Mouse (Mus musculus) heart, embryonic 12.5 days (tissue): ENCODE measurements around the gene Gna12. TPM values are rescaled to one million over a fixed set of nuclear protein-coding genes. Genes with fewer than 3 reads are reported as not detected.

Experiments
- ATAC-seq: fragments of 200-750 bp; cut with Nextera tagmentation; 2 replicates; pipeline ENCODE4 v1.8.0; 2017; ENCODE audit warnings: moderate TSS enrichment, moderate library complexity; ENCODE audit not compliant: insufficient number of reproducible peaks, low FRiP score
- H3K27ac ChIP-seq: fragments of 300-500 bp; sonication (generic); 2 replicates; pipeline ENCODE4 v1.5.1; 2016; ENCODE audit warnings: mild to moderate bottlenecking, moderate library complexity; ENCODE audit not compliant: poor library complexity, severe bottlenecking
- H3K27me3 ChIP-seq: fragments of 300-500 bp; sonication (generic); replicated peaks from 2 replicates; pipeline ENCODE4 v1.6.1; 2016; ENCODE audit warnings: mild to moderate bottlenecking, moderate library complexity
- H3K36me3 ChIP-seq: fragments of 300-500 bp; sonication (generic); 2 replicates; pipeline ENCODE4 v1.6.1; 2016; ENCODE audit warnings: mild to moderate bottlenecking, moderate library complexity
- H3K4me1 ChIP-seq: fragments of 300-500 bp; sonication (generic); replicated peaks from 2 replicates; pipeline ENCODE4 v1.6.1; 2016; ENCODE audit warnings: mild to moderate bottlenecking
- H3K4me2 ChIP-seq: fragments of 300-500 bp; sonication (generic); 2 replicates; pipeline ENCODE4 v1.6.1; 2016; ENCODE audit warnings: mild to moderate bottlenecking, moderate library complexity
- H3K4me3 ChIP-seq: fragments of 300-500 bp; sonication (generic); 2 replicates; pipeline ENCODE4 v1.5.1; 2016; ENCODE audit warnings: mild to moderate bottlenecking
- H3K9ac ChIP-seq: fragments of 300-500 bp; sonication (generic); 2 replicates; pipeline ENCODE4 v1.6.1; 2016; ENCODE audit warnings: mild to moderate bottlenecking, moderate library complexity
- H3K9me3 ChIP-seq: fragments of 300-500 bp; sonication (generic); replicated peaks from 2 replicates; pipeline ENCODE4 v1.6.1; 2016; ENCODE audit warnings: mild to moderate bottlenecking, moderate library complexity
- WGBS: fragments of 180-500 bp; shearing (Covaris S2); methylation state at CpG from one replicate; pipeline ENCODE4 v1.1.7; 2016; 5-methylcytosine and 5-hydroxymethylcytosine counted together
- polyA plus RNA-seq: library from polyadenylated mRNA; unstranded; fragments of >200 nt; fragmentation: Nextera tagmentation; extraction: Ambion mirVana; gene quantifications from 2 replicates; pipeline ENCODE4 v1.2.1, GENCODE M21; 2016

Gene Gna12
- polyA plus RNA-seq, 1 experiment from 2014 or later = 48.5 TPM

DNA sequence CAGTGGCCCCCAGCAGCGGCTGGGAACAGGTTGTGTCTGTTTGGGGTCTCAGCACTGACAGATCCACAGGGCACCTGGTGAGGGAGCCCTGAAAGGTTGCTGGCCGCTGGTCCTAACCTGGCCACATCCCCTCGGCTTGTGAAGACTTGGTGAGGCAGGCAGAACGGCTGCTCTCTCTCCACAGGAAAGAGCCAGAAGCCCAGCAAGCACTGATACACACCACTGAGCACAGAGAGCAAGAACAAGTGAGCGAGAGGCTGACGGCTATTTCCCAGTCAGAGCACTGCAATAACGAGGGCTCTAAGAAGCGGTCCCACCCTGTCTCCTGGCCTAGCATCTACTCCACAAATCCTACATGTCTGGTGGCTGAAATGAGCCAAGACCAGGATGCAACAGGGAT lies 71.4 kb downstream of the Gna12 start:
- 82% methylated on average over 8 of the region's 8 CpGs for WGBS
- ATAC-seq = no peak
- H3K36me3 ChIP-seq = peaks cover 46% of the 10 kb centered on the region

DNA sequence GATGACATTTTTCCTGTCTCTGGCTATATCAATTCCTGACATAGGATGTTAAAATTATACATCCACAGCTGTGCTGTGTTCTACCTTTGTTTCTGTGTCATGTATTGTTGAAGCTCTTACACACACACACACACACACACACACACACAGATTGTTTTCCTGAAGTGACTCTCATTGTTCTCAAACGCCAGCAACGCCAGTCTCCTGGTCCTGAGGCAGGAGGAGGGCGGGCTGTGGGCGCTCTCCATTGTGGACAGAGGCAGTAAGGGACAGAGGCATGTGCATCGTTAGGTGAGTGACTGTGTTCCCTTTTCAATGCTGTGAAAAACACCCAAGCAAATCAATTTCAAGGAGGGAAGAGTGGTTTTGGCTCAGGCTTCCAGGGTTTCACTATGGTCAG lies 77.0 kb downstream of the Gna12 start:
- ATAC-seq = no peak
- no peak overlapping the region for H3K4me2 ChIP-seq
- H3K4me1 ChIP-seq = peaks cover 20% of the 10 kb centered on the region
- H3K27me3 ChIP-seq = no peaks in the 10 kb centered on the region
- H3K4me3 ChIP-seq = no peak overlapping the region
- 78% methylated on average over 5 of the region's 5 CpGs for WGBS
- H3K9ac ChIP-seq = no peak overlapping the region
- peaks cover 12% of the 10 kb centered on the region for H3K9me3 ChIP-seq
- H3K27ac ChIP-seq = no peak overlapping the region
- peaks cover 6% of the 10 kb centered on the region; the same call in 1 of the 2 replicates for H3K36me3 ChIP-seq

More for the DNA sequence above, 71.4 kb downstream of the Gna12 start:
- Histone ChIP-seq H3K27me3 (no peaks in the 10 kb centered on the region), H3K9ac (no peak overlapping the region), H3K4me1 (peaks cover 16% of the 10 kb centered on the region), H3K4me2 (no peak overlapping the region), H3K9me3 (0 out of 2 replicates have a peak, but pooled peaks cover 3% of the 10 kb centered on the region), H3K27ac (no peak overlapping the region), H3K4me3 (no peak overlapping the region)

DNA sequence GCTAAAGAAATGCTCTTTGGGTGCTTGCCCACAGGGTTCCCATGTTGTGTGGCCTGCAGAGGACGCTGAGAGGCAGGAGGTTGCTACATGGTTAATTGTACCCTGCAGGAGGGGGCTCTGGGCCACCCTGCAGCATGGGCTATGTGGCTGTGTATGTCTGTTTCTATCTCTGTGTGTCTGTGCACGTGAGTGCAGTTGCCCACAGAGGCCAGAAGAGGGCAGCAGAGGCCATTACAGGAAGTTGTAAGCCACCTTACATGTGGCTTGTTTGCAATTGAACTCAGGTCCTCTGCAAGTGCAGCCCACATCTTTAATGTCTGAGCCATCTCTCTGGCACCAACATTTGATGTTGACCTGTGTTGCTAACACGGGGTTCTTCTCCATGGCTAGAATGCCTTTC lies 77.6 kb downstream of the Gna12 start:
- H3K36me3 ChIP-seq = peaks cover 6% of the 10 kb centered on the region; the same call in 1 of the 2 replicates
- 94% methylated on average over 3 of the region's 3 CpGs for WGBS
- no peak overlapping the region for H3K4me3 ChIP-seq
- ATAC-seq = no peak
- no peak overlapping the region for H3K4me2 ChIP-seq
- peaks cover 20% of the 10 kb centered on the region for H3K4me1 ChIP-seq
- H3K9me3 ChIP-seq = peaks cover 12% of the 10 kb centered on the region
- no peaks in the 10 kb centered on the region for H3K27me3 ChIP-seq
- no peak overlapping the region for H3K27ac ChIP-seq
- no peak overlapping the region for H3K9ac ChIP-seq

DNA sequence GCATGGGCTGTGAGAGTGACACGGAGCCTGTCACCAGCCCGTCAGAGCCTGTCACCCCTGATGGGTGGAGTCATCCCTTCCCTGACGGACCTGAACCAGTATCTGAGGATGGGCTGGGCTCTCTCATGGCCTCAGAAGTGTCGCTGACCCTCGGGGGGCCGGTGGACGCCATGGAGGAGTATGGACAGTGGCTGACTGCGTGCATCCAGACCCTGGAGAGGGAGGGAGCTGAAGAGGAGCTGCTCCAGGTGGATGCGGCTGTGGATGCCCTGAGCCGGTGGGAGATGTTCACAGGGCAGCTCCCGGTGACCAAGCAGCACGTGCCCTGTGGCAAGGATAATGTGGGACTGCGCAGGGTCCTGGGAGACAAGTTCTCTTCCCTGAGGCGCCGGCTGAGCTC lies 78.2 kb downstream of the Gna12 start:
- H3K27me3 ChIP-seq = no peaks in the 10 kb centered on the region
- H3K4me3 ChIP-seq = no peak overlapping the region
- H3K27ac ChIP-seq = no peak overlapping the region
- no peak for ATAC-seq
- H3K36me3 ChIP-seq = 0 out of 2 replicates have a peak, but pooled peaks cover under 1% of the 10 kb centered on the region
- no peak overlapping the region for H3K4me2 ChIP-seq
- 85% methylated on average over 15 of the region's 15 CpGs for WGBS
- H3K4me1 ChIP-seq = peaks cover 19% of the 10 kb centered on the region
- H3K9me3 ChIP-seq = peaks cover 12% of the 10 kb centered on the region
- no peak overlapping the region for H3K9ac ChIP-seq

DNA sequence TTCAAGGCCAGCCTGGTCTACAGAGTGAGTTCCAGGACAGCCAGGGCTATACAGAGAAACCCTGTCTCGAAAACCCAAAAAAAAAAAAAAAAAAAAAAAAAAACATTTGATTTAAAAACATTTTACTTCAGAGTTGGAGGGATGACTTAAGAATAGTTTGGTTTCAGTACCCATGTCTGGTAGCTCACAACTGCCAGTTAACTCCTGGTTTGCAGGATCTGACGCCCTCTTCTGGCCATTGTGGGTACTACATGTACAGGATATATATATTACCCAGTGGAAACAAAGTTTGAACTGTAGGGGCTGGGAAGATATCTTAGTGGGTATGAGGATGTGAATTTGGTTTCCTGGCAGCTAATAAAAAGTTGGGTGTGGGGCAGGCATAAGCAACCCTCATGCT lies 79.3 kb downstream of the Gna12 start:
- Histone ChIP-seq H3K4me3 (no peak overlapping the region), H3K4me1 (peaks cover 8% of the 10 kb centered on the region), H3K27me3 (no peaks in the 10 kb centered on the region), H3K36me3 (no peaks in the 10 kb centered on the region), H3K9me3 (peaks cover 12% of the 10 kb centered on the region), H3K9ac (no peak overlapping the region), H3K4me2 (no peak overlapping the region), H3K27ac (no peak overlapping the region)
- ATAC-seq = no peak
- WGBS = 3% methylated on average over 1 of the region's 2 CpGs

DNA sequence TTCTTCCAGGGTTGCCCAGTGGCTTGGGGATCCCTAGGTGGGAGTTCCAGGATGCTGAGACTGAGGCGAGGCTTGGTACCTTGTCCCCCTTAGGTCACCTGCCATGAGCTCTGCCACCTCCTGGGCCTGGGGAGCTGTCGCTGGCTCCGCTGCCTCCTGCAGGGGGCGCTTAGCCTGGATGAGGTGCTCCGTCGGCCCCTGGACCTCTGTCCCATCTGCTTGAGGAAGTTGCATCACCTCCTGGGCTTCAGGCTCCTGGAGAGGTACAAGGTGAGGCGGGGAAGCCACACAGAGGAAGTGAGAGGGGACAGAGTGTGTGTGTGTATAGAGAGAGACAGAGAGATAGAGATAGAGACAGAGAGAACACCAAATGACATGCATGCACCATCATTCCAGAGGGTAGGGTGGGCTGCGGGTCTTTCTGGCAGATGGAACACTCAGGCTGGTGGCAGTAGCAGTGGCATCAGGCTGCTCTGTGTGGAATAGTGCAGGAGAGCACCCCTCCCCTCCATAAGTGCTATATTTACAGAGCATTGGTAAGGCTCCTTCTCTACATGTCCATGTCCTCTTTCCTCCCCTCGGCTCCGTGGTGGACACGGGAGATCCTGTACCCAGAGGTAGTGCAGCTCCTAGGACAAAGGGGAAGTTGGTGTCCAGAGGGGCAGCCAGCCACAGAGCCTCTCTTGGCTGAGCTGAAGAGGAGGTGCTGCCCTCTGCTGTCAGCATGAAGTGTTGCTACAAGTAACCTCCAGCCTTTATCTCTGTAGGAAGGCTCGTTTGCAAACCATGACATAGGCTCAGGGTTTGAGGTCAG lies 81.0 kb downstream of the Gna12 start:
- Histone ChIP-seq H3K27ac (no peak overlapping the region), H3K4me1 (0 out of 2 replicates have a peak, but pooled peaks cover 4% of the 10 kb centered on the region), H3K27me3 (no peaks in the 10 kb centered on the region), H3K9ac (peak overlapping the region; percentile 20), H3K9me3 (peaks cover 9% of the 10 kb centered on the region), H3K4me3 (peak overlapping the region; percentile 10), H3K36me3 (no peaks in the 10 kb centered on the region), H3K4me2 (peak overlapping the region; percentile 54)
- peak; percentile 71 for ATAC-seq
- WGBS = 12% methylated on average over 12 of the region's 12 CpGs

DNA sequence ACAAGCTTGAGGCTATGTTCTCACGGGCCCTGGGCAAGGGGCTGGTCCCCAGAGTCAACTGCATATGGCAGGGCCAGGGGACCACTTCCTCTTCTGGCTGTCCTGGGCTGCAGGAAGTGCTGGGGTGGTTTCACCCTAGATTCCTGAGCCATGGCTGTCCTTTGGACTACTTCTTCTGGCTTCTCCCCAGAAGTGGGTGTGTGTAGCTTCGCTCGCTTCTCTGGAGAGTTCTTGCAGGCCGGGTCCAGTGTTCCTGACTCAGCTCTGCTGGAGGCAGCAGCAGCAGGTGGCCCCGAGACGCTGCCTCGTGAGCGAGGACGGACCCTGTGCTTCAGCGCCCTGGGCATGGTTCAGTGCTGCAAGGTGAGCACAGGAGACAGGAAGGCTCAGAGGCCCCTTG lies 81.8 kb downstream of the Gna12 start:
- no peak overlapping the region for H3K9ac ChIP-seq
- no peaks in the 10 kb centered on the region for H3K36me3 ChIP-seq
- peaks cover 9% of the 10 kb centered on the region for H3K9me3 ChIP-seq
- 85% methylated on average over 10 of the region's 10 CpGs for WGBS
- H3K4me1 ChIP-seq = 0 out of 2 replicates have a peak, but pooled peaks cover 4% of the 10 kb centered on the region
- no peaks in the 10 kb centered on the region for H3K27me3 ChIP-seq
- no peak for ATAC-seq
- H3K4me3 ChIP-seq = no peak overlapping the region
- no peak overlapping the region for H3K4me2 ChIP-seq
- H3K27ac ChIP-seq = no peak overlapping the region

DNA sequence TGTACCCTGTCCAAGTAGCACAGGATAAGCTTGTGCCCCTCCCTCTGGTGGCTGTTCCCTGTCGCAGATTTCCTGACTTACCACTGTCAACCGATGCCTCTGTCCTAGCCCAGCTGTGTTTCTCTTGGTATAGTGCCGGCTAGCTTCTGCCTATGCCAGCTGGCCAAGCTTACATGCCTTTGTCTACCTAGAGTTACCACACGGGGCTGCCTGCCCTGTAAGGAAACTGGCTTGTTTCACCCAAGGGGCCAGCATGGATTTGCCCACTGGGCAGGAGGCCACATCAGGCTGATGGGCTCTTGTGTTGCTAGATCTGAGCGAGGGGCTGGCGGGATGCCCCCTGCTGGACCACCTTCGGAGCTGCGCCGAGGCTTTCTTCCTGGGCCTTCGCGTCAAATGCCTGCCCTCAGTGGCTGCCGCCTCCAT lies 86.5 kb downstream of the Gna12 start:
- no peaks in the 10 kb centered on the region for H3K36me3 ChIP-seq
- ATAC-seq = no peak
- no peaks in the 10 kb centered on the region for H3K27me3 ChIP-seq
- H3K9me3 ChIP-seq = no peaks in the 10 kb centered on the region
- H3K4me1 ChIP-seq = no peaks in the 10 kb centered on the region
- no peak overlapping the region for H3K9ac ChIP-seq
- 28% methylated on average over 12 of the region's 12 CpGs for WGBS
- no peak overlapping the region for H3K4me2 ChIP-seq
- no peak overlapping the region for H3K4me3 ChIP-seq
- H3K27ac ChIP-seq = no peak overlapping the region

DNA sequence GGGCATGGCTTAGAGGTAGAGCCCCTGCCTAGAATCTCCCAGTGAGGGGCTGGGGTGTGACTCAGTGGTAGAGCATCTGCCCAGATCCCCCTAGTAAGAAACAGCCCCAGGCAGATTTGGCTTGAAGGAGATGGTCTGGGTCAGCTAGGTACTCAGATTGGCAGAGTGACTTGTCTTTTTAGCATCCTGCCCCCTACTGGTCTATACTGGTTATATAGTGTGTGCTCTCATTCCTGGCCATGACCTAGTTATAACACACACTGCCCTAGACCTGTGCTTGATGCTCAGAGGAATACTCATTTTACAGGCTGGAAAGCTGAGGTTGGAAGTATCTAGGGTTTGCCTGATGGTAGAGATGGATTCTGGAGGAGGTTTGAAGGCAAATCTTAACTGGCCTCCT lies 88.4 kb downstream of the Gna12 start:
- Histone ChIP-seq H3K4me3 (no peak overlapping the region), H3K27me3 (peaks cover 12% of the 10 kb centered on the region), H3K4me2 (no peak overlapping the region), H3K9me3 (no peaks in the 10 kb centered on the region), H3K36me3 (no peaks in the 10 kb centered on the region), H3K4me1 (no peaks in the 10 kb centered on the region), H3K9ac (no peak overlapping the region), H3K27ac (no peak overlapping the region)
- ATAC-seq = no peak

DNA sequence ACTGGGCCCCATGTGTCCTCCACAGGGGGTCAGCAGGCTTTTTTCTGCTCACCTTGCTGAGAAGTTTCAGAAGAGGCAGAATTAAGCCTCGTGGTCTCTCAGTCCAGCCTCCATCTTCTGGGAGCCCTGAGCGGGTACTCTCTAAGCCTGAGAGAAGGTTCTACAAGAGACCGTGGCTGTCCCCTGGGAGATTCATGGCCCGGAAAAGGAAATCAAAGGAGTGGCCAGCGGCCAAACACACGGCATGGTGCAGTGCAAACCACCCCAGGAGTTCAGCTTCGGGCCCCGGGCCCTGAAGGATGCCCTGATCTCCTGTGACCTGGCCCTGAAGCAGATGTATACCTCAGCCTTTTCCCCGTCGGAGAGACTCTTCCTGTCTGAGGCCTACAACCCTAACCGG lies 89.2 kb downstream of the Gna12 start:
- H3K4me1 ChIP-seq = peaks cover 1% of the 10 kb centered on the region; the same call in 1 of the 2 replicates
- no peak overlapping the region for H3K4me2 ChIP-seq
- no peak overlapping the region for H3K9ac ChIP-seq
- no peaks in the 10 kb centered on the region for H3K36me3 ChIP-seq
- H3K4me3 ChIP-seq = no peak overlapping the region
- H3K9me3 ChIP-seq = no peaks in the 10 kb centered on the region
- 67% methylated on average over 11 of the region's 11 CpGs for WGBS
- no peak for ATAC-seq
- H3K27ac ChIP-seq = no peak overlapping the region
- H3K27me3 ChIP-seq = peaks cover 20% of the 10 kb centered on the region

DNA sequence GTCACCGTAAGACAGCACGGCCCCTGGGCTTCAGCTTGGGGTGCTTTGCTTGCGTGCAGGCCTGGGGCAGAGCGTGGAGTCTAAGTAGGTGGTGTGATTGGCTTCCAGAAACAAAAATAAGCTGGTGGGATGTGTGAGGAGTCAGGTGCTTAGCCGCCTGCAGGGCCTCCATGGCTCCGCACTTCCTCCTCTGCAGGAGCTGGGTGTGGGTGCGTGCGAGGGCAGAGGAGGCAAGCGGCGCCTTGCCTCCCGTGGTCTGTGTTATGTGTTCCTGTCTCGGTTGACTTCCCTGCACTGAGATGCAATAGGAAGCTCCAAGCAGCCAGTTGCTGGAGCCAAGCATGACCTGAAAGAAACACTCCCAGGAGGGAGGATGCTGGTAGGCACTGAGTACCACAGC lies 90.4 kb downstream of the Gna12 start:
- Histone ChIP-seq H3K9ac (no peak overlapping the region), H3K4me1 (peaks cover 11% of the 10 kb centered on the region), H3K36me3 (no peaks in the 10 kb centered on the region), H3K4me3 (no peak overlapping the region), H3K9me3 (no peaks in the 10 kb centered on the region), H3K27ac (no peak overlapping the region), H3K27me3 (peaks cover 32% of the 10 kb centered on the region), H3K4me2 (no peak overlapping the region)
- 75% methylated on average over 12 of the region's 12 CpGs for WGBS
- no peak for ATAC-seq
